8 mouse cellular contexts compared by ENCODE assay signal in the genomic region with DNA sequence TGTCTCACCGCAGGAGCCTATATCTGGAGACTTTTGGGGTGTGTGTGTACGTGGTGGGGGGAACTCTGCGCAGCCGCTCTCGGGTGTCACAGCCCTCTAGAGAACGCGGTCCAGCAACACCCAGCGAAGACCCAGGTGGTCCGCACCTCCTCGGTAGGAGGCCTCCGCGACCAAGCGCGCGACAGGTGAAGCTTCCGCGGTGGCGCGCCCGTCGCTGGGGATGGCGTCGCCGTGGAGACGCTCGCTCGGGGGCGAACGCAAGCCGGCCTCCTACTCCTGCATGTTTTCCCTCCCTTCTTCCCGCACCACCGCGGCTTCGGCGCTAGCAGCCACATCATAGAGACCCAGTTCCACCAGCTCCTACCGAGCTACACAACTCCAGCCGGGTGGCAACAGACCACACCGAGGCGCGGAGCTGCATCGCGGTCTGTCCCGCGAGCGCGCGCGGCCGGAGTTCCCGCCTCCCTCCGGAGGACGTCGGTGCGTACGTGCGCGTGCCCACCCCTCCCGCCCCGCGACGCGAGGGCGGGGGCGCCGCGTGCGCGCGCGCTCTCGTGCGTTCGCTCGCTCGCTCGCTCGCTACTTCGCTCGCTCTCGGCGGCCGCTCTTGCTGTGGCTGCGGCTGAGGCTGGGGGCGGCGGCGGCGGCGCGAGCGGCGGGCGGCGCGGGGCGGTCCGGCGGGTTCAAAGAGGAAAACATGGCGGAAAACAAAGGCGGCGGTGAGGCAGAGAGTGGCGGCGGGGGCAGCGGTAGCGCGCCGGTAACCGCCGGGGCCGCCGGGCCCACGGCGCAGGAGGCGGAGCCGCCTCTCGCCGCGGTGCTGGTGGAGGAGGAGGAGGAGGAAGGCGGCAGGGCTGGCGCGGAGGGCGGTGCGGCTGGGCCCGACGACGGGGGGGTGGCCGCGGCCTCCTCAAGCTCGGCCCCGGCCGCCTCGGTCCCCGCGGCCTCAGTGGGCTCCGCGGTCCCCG. TPM values are rescaled to one million over a fixed set of nuclear protein-coding genes. Genes with fewer than 3 reads are reported as not detected.
DNase-seq lines count a peak whose midpoint lies in the region; ATAC-seq and TF ChIP-seq lines count a peak whose summit lies in the region.

A gene (plus strand): TSS at position 112 of the 968 bp plus-strand sequence.

- H3K9ac ChIP-seq in embryonic facial prominence, embryonic 13.5 days, result peak within 1 kb of the TSS; percentile 98
- peak within 1 kb of the TSS; percentile 89 for H3K9ac ChIP-seq in heart, adult 2 months (ENCODE audit: low read depth, low read length)
- peak within 1 kb of the TSS; percentile 99 for H3K9ac ChIP-seq in limb, embryonic 13.5 days
- peak within 1 kb of the TSS; percentile 99 for H3K9ac ChIP-seq in midbrain, embryonic 16.5 days (ENCODE audit: low read depth, low read length)

- peak; percentile 95 for TF ChIP-seq POLR2A in heart, adult 2 months (IDR thresholded peaks at IDR 0.05; ENCODE audit: insufficient read depth, low read depth, low read length)

- WGBS in embryonic facial prominence, embryonic 13.5 days, result under 1% methylated on average over 122 of the region's 136 CpGs
- WGBS in heart, adult 2 months, result under 1% methylated on average over 133 of the region's 136 CpGs
- under 1% methylated on average over 115 of the region's 136 CpGs for WGBS in limb, embryonic 13.5 days
- WGBS in midbrain, embryonic 16.5 days, result under 1% methylated on average over 108 of the region's 136 CpGs

- H3K79me2 ChIP-seq in heart, adult 2 months (replicated peaks; ENCODE audit: control insufficient read depth, insufficient read depth, low read length), result peaks cover 8% of the 10 kb centered on the region

- no peak for TF ChIP-seq CTCF in heart, adult 2 months (IDR thresholded peaks at IDR 0.05)

- peak within 1 kb of the TSS; percentile 89 for H3K4me2 ChIP-seq in embryonic facial prominence, embryonic 13.5 days
- H3K4me2 ChIP-seq in limb, embryonic 13.5 days (replicated peaks), result peak within 1 kb of the TSS; percentile 89
- H3K4me2 ChIP-seq in midbrain, embryonic 16.5 days (ENCODE audit: low read length), result peak within 1 kb of the TSS; percentile 98

- H3K36me3 ChIP-seq in embryonic facial prominence, embryonic 13.5 days, result peaks cover 8% of the 10 kb centered on the region
- H3K36me3 ChIP-seq in heart, adult 2 months (ENCODE audit: control insufficient read depth, insufficient read depth, low read length), result peaks cover 4% of the 10 kb centered on the region; the same call in 1 of the 2 replicates
- H3K36me3 ChIP-seq in limb, embryonic 13.5 days, result peaks cover 16% of the 10 kb centered on the region
- no peaks in the 10 kb centered on the region; the same call in 1 of the 2 replicates for H3K36me3 ChIP-seq in midbrain, embryonic 16.5 days (ENCODE audit: control insufficient read depth, insufficient read depth, low read length)

- TF ChIP-seq EP300 in heart, adult 2 months (IDR thresholded peaks at IDR 0.05; ENCODE audit: insufficient read depth, low read depth, low read length), result no peak

- H3K27ac ChIP-seq in embryonic facial prominence, embryonic 13.5 days, result peak within 1 kb of the TSS; percentile 97
- H3K27ac ChIP-seq in heart, adult 2 months, result peak within 1 kb of the TSS; percentile 87
- peak within 1 kb of the TSS; percentile 96 for H3K27ac ChIP-seq in limb, embryonic 13.5 days
- H3K27ac ChIP-seq in midbrain, embryonic 16.5 days (ENCODE audit: low read length), result peak within 1 kb of the TSS; percentile 100

- H3K9me3 ChIP-seq in embryonic facial prominence, embryonic 13.5 days, result no peaks in the 10 kb centered on the region
- no peaks in the 10 kb centered on the region for H3K9me3 ChIP-seq in limb, embryonic 13.5 days
- no peaks in the 10 kb centered on the region for H3K9me3 ChIP-seq in midbrain, embryonic 16.5 days (replicated peaks; ENCODE audit: control insufficient read depth, low read length, poor library complexity, severe bottlenecking)

- H3K4me3 ChIP-seq in embryonic facial prominence, embryonic 13.5 days, result peak within 1 kb of the TSS; percentile 100
- H3K4me3 ChIP-seq in heart, adult 2 months, result peak within 1 kb of the TSS; percentile 85
- H3K4me3 ChIP-seq in limb, embryonic 13.5 days, result peak within 1 kb of the TSS; percentile 79
- H3K4me3 ChIP-seq in midbrain, embryonic 16.5 days (ENCODE audit: low read depth, low read length), result peak within 1 kb of the TSS; percentile 100

- ATAC-seq in embryonic facial prominence, embryonic 13.5 days (ENCODE audit: insufficient number of reproducible peaks, insufficient read depth, low FRiP score, low TSS enrichment, low read depth), result peak; percentile 88
- peak; percentile 89 for ATAC-seq in limb, embryonic 13.5 days (ENCODE audit: low FRiP score, low read depth)
- peak; percentile 88 for ATAC-seq in midbrain, embryonic 16.5 days

- H3K4me1 ChIP-seq in embryonic facial prominence, embryonic 13.5 days, result peaks cover 16% of the 10 kb centered on the region
- H3K4me1 ChIP-seq in heart, adult 2 months (ENCODE audit: control insufficient read depth, insufficient read depth, low read length), result peaks cover 5% of the 10 kb centered on the region
- peaks cover 22% of the 10 kb centered on the region for H3K4me1 ChIP-seq in limb, embryonic 13.5 days
- peaks cover 19% of the 10 kb centered on the region for H3K4me1 ChIP-seq in midbrain, embryonic 16.5 days (ENCODE audit: control insufficient read depth, insufficient read depth, low read length)

- peak; percentile 95 for DNase-seq in 3134 (ENCODE audit: extremely low read depth, insufficient read length, low spot score)
- peak; percentile 91 to 93 for DNase-seq in adrenal gland, postnatal 36 days
- peak; percentile 94 for DNase-seq in heart, adult 2 months
- peak; percentile 81 to 84 for DNase-seq in kidney, adult 8-10 months
- DNase-seq in spleen, postnatal 10 days (ENCODE audit: low spot score in 2 of 2), result peak; percentile 90 to 93

- intact Hi-C loops in heart, adult 2 months (cut with DNase I), result loop anchor here (5.0 to 10.0 kb wide), 2 partner anchors 107 to 255 kb away; a partner anchor contains a TSS

- H3K27me3 ChIP-seq in embryonic facial prominence, embryonic 13.5 days, result no peaks in the 10 kb centered on the region
- H3K27me3 ChIP-seq in heart, adult 2 months (ENCODE audit: control insufficient read depth, insufficient read depth, low read length), result no peaks in the 10 kb centered on the region
- H3K27me3 ChIP-seq in limb, embryonic 13.5 days, result no peaks in the 10 kb centered on the region
- no peaks in the 10 kb centered on the region for H3K27me3 ChIP-seq in midbrain, embryonic 16.5 days (ENCODE audit: control insufficient read depth, insufficient read depth, low read depth, low read length)

RNA-seq across cellular contexts. Expression of the gene that starts here (rescaled TPM):
- total RNA-seq in adrenal gland, postnatal 36 days (2021), result 10 to 100 TPM; 33.5 to 43.5 TPM
- polyA plus RNA-seq in embryonic facial prominence, embryonic 13.5 days (2015; fragmentation: Nextera tagmentation; extraction: Ambion mirVana), result 34.2 and 37.6 TPM in 2 replicates
- total RNA-seq in heart, adult 2 months (2021), result 10 to 100 TPM; 13.5 to 14.4 TPM
- 4.6 and 10.5 TPM in 2 replicates for polyA plus RNA-seq in heart, adult 2 months (2012; rRNA removed)
- 29.8 and 34.6 TPM in 2 replicates for polyA plus RNA-seq in limb, embryonic 13.5 days (2015; fragmentation: Nextera tagmentation; extraction: Ambion mirVana)
- polyA plus RNA-seq in midbrain, embryonic 16.5 days (2015; fragmentation: Nextera tagmentation; extraction: Ambion mirVana), result 32.0 and 32.4 TPM in 2 replicates

Comparison
In these comparisons a context has a peak if more than half of its experiments do, and no peak if none do; other contexts are left out.
1. Peak in every context shown above with its lines: DNase-seq, ATAC-seq, H3K4me3 ChIP-seq and H3K27ac ChIP-seq.